Mouse (Mus musculus) hindbrain, embryonic 15.5 days (tissue): ENCODE data around the gene Ptprb. TPM values are rescaled to one million over a fixed set of nuclear protein-coding genes. Genes with fewer than 3 reads are reported as not detected.
A peak's percentile ranks its signal among the peaks of the same experiment; 100 is the strongest.

Experiments
- ATAC-seq: fragments of 200-750 bp; cut with Nextera tagmentation; 2 replicates; pipeline ENCODE4 v1.8.0; 2017; ENCODE audit warnings: low read depth, moderate number of reproducible peaks, moderate TSS enrichment; ENCODE audit not compliant: low FRiP score
- H3K27ac ChIP-seq: fragments of 300-500 bp; sonication (generic); replicated peaks from 2 replicates; pipeline ENCODE4 v1.5.1; 2015; ENCODE audit warnings: mild to moderate bottlenecking, inconsistent platforms
- H3K27me3 ChIP-seq: fragments of 300-500 bp; sonication (generic); 2 replicates; pipeline ENCODE4 v1.6.1; 2015; ENCODE audit warnings: control low read depth, inconsistent platforms
- H3K36me3 ChIP-seq: fragments of 300-500 bp; sonication (generic); 2 replicates; pipeline ENCODE4 v1.6.1; 2015; ENCODE audit warnings: control low read depth, inconsistent platforms
- H3K4me1 ChIP-seq: fragments of 300-500 bp; sonication (generic); replicated peaks from 2 replicates; pipeline ENCODE4 v1.6.1; 2015; ENCODE audit warnings: control low read depth, inconsistent platforms
- H3K4me2 ChIP-seq: fragments of 300-500 bp; sonication (generic); 2 replicates; pipeline ENCODE4 v1.6.1; 2015; ENCODE audit warnings: moderate library complexity, mild to moderate bottlenecking, inconsistent platforms
- H3K4me3 ChIP-seq: fragments of 300-500 bp; sonication (generic); 2 replicates; pipeline ENCODE4 v1.5.1; 2015; ENCODE audit warnings: mild to moderate bottlenecking, inconsistent platforms
- H3K9ac ChIP-seq: fragments of 300-500 bp; sonication (generic); 2 replicates; pipeline ENCODE4 v1.6.1; 2015; ENCODE audit warnings: inconsistent platforms
- H3K9me3 ChIP-seq: fragments of 300-500 bp; sonication (generic); 2 replicates; pipeline ENCODE4 v1.6.1; 2016; ENCODE audit warnings: control low read depth, inconsistent platforms
- WGBS: fragments of 180-500 bp; shearing (Covaris S2); methylation state at CpG from one replicate; pipeline ENCODE4 v1.1.7; 2015; 5-methylcytosine and 5-hydroxymethylcytosine counted together
- polyA plus RNA-seq: library from polyadenylated mRNA; unstranded; fragments of >200 nt; fragmentation: Nextera tagmentation; extraction: Ambion mirVana; gene quantifications from 2 replicates; pipeline ENCODE4 v1.2.1, GENCODE M21; 2015

Ptprb gene
- polyA plus RNA-seq, 1 experiment from 2014 or later: 3.9 TPM

DNA sequence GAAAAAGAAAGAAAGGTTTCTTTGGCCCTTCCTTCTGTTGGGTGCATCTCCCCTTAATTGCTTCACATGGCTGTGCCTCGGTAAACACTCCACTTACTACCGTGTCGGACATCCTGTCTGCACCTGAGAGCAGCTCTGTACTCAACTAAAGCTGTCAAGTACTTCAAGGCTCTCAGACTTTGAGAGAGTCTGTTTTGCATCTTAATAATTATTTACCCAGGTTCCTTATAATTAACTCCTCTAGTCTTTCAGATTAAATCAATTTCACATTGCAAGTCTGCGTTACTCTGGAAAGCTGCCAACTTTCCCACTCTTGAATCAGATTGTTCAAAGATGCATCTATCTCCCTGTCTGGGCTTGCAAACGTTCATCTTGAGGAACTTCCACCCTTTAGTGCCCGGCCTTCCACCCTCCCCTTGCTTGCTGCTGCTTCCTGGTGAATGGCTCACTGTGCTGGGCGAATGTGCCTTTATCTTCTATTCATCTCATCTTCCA lies 111.1 kb downstream of the Ptprb start:
- Histone ChIP-seq H3K27me3 (no peaks in the 10 kb centered on the region), H3K9ac (no peak overlapping the region), H3K4me1 (peaks cover 8% of the 10 kb centered on the region), H3K4me3 (no peak overlapping the region), H3K9me3 (no peaks in the 10 kb centered on the region), H3K27ac (no peak overlapping the region), H3K4me2 (no peak overlapping the region), H3K36me3 (no peaks in the 10 kb centered on the region)
- no peak; the same call in 1 of the 2 replicates for ATAC-seq
- 25% methylated on average over 7 of the region's 7 CpGs for WGBS

DNA sequence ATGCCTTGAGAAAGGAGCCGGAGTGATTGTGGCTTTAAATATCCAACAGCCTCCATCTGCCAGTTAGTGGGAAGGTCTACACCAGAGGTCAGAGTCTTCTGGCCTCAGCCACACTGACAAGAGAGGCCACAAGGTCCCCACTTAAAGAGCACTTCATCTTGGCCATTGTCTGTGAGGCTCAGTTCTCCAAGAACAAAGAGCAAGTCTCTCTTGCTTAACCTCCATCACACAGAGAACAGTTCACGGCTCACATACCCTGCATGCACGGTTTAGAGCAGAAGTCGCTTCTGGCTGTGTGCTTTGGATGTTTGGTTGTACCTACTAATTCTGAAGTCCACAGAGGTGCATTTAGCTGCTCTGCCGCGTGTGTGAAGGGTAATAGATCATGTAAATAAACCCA lies 113.5 kb downstream of the Ptprb start:
- Histone ChIP-seq H3K36me3 (no peaks in the 10 kb centered on the region), H3K4me2 (no peak overlapping the region), H3K4me1 (peaks cover 8% of the 10 kb centered on the region), H3K27me3 (no peaks in the 10 kb centered on the region), H3K9ac (no peak overlapping the region), H3K27ac (0 out of 2 replicates have a peak overlapping the region, but pooled peaks have one; percentile 1), H3K9me3 (no peaks in the 10 kb centered on the region), H3K4me3 (no peak overlapping the region)
- ATAC-seq: no peak
- 23% methylated on average over 6 of the region's 6 CpGs for WGBS

GRCm38 (mm10) chr10:116393790-116394475 lies 118.6 kb downstream of the Ptprb start:
- no peak overlapping the region for H3K4me3 ChIP-seq
- no peaks in the 10 kb centered on the region for H3K4me1 ChIP-seq
- no peaks in the 10 kb centered on the region for H3K9me3 ChIP-seq
- H3K9ac ChIP-seq: no peak overlapping the region
- no peak for ATAC-seq
- 70% methylated on average over 9 of the region's 9 CpGs for whole genome bisulfite sequencing
- H3K4me2 ChIP-seq: no peak overlapping the region
- H3K27me3 ChIP-seq: no peaks in the 10 kb centered on the region
- H3K36me3 ChIP-seq: no peaks in the 10 kb centered on the region
- no peak overlapping the region for H3K27ac ChIP-seq

- Histone ChIP-seq H3K27me3 (no peaks in the 10 kb centered on the region), H3K4me3 (no peak overlapping the region), H3K4me1 (no peaks in the 10 kb centered on the region), H3K36me3 (no peaks in the 10 kb centered on the region), H3K27ac (no peak overlapping the region), H3K4me2 (no peak overlapping the region), H3K9ac (no peak overlapping the region), H3K9me3 (no peaks in the 10 kb centered on the region)
- no peak for ATAC-seq
- WGBS: 44% methylated on average over 4 of the region's 4 CpGs
These were observed 119.3 kb downstream of the Ptprb start for GRCm38 (mm10) chr10:116394585-116394984.

DNA sequence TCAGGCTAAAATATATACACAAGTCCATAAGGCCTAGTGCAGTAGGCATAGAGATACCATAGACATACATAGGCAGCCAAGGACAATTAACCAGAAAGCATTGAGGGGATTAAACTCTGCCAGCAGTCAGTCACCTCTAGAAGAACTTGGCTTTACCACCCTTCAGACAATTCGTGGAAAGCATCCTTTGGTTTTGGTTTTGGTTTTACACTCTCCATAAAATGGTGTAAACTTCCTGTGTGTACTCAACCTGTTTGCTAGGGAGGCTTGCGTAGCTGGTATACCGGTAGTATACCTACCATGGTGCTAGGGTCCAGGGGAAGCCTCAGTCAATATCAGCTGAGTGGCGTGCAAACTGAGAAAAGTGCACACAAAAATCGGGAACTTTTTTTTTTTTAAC lies 121.0 kb downstream of the Ptprb start:
- no peaks in the 10 kb centered on the region for H3K36me3 ChIP-seq
- no peaks in the 10 kb centered on the region for H3K27me3 ChIP-seq
- 84% methylated on average over 5 of the region's 5 CpGs for WGBS
- no peak overlapping the region for H3K9ac ChIP-seq
- no peak overlapping the region for H3K4me3 ChIP-seq
- no peaks in the 10 kb centered on the region for H3K9me3 ChIP-seq
- ATAC-seq: no peak
- H3K4me2 ChIP-seq: no peak overlapping the region
- H3K27ac ChIP-seq: no peak overlapping the region
- H3K4me1 ChIP-seq: no peaks in the 10 kb centered on the region

DNA sequence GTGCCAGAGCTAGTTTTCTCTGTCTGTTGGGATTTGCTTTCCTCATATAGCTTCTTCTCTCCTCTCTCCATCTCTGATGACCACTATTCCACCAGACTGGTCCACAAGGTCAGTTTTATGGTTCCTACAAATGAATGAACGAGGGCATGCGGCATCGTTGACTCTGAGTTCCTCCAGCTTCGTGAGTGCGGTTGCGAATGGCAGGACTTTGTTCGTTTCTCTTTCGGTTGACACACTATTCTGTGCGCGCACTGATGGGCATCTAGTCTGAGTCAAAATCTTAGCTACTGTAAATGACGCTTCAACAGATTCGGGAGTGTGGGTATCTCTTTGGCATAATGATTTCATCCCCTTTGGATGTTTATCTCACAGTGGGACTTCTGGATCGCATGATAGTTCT lies 121.6 kb downstream of the Ptprb start:
- H3K9ac ChIP-seq: no peak overlapping the region
- no peaks in the 10 kb centered on the region for H3K4me1 ChIP-seq
- 89% methylated on average over 13 of the region's 13 CpGs for WGBS
- no peaks in the 10 kb centered on the region for H3K36me3 ChIP-seq
- no peak overlapping the region for H3K27ac ChIP-seq
- no peaks in the 10 kb centered on the region for H3K9me3 ChIP-seq
- no peak for ATAC-seq
- H3K4me2 ChIP-seq: no peak overlapping the region
- H3K27me3 ChIP-seq: no peaks in the 10 kb centered on the region
- no peak overlapping the region for H3K4me3 ChIP-seq

- whole genome bisulfite sequencing: 32% methylated on average over 14 of the region's 14 CpGs
- no peaks in the 10 kb centered on the region for H3K4me1 ChIP-seq
- H3K27ac ChIP-seq: no peak overlapping the region
- no peak overlapping the region for H3K4me3 ChIP-seq
- H3K9me3 ChIP-seq: no peaks in the 10 kb centered on the region
- H3K9ac ChIP-seq: no peak overlapping the region
- H3K36me3 ChIP-seq: no peaks in the 10 kb centered on the region
- H3K4me2 ChIP-seq: peak overlapping the region; percentile 44
- no peaks in the 10 kb centered on the region for H3K27me3 ChIP-seq
- ATAC-seq: no peak
These were observed 122.2 kb downstream of the Ptprb start for GRCm38 (mm10) chr10:116397573-116397972.

GRCm38 (mm10) chr10:116397973-116398372 lies 122.7 kb downstream of the Ptprb start:
- 54% methylated on average over 12 of the region's 12 CpGs for WGBS
- Histone ChIP-seq H3K9ac (no peak overlapping the region), H3K9me3 (no peaks in the 10 kb centered on the region), H3K36me3 (no peaks in the 10 kb centered on the region), H3K4me3 (no peak overlapping the region), H3K27me3 (no peaks in the 10 kb centered on the region), H3K4me1 (no peaks in the 10 kb centered on the region), H3K4me2 (peak overlapping the region; percentile 44), H3K27ac (no peak overlapping the region)
- peak; percentile 42; the same call in 1 of the 2 replicates for ATAC-seq

GRCm38 (mm10) chr10:116402742-116403425 lies 127.6 kb downstream of the Ptprb start:
- Histone ChIP-seq H3K27me3 (no peaks in the 10 kb centered on the region), H3K4me1 (0 out of 2 replicates have a peak, but pooled peaks cover under 1% of the 10 kb centered on the region), H3K36me3 (no peaks in the 10 kb centered on the region), H3K9me3 (no peaks in the 10 kb centered on the region), H3K9ac (no peak overlapping the region), H3K4me3 (no peak overlapping the region), H3K27ac (no peak overlapping the region), H3K4me2 (no peak overlapping the region)
- 90% methylated on average over 6 of the region's 6 CpGs for WGBS
- no peak for ATAC-seq

DNA sequence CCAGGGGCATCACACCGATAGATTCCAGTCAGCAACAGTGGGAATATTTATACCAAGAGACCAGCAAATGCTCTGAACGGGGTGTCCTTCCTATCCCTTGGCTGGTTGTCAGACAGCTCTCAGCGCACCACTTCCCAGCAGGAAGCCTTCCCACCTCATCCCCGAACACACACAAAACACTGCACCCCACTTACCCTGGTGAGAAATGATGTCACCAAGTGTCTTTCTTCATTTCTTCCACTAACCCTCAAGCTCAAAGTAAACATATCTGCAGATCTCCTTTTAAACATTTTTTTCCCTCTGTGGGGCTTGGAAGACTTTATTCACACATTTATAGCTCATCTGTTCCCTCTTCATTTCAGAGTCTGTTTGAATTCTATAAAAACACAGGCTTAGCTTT lies 128.4 kb downstream of the Ptprb start:
- no peaks in the 10 kb centered on the region for H3K9me3 ChIP-seq
- H3K27me3 ChIP-seq: no peaks in the 10 kb centered on the region
- no peaks in the 10 kb centered on the region for H3K36me3 ChIP-seq
- H3K9ac ChIP-seq: no peak overlapping the region
- WGBS: 76% methylated on average over 4 of the region's 4 CpGs
- no peak overlapping the region for H3K4me3 ChIP-seq
- H3K4me1 ChIP-seq: 0 out of 2 replicates have a peak, but pooled peaks cover 3% of the 10 kb centered on the region
- ATAC-seq: no peak
- H3K4me2 ChIP-seq: no peak overlapping the region
- no peak overlapping the region for H3K27ac ChIP-seq

DNA sequence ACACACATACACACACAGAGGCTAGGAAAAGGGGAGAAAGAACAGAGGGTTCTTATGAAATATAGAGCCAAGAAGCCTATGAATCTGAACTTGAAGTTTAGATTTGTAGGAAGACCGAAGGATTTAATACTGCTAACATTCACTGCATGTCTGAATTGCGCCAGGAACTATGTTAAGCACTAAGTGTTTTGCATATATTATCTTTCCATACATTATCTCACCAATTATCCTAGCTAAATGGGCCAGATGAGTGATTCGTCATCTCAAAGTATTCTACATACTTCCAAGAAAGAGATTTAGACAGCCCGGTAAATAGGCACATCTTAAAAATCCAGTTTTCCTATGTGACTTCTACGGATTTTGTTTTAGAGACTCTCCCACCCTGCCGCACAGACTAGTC lies 129.7 kb downstream of the Ptprb start:
- 0 out of 2 replicates have a peak, but pooled peaks cover 3% of the 10 kb centered on the region for H3K4me1 ChIP-seq
- 94% methylated on average over 6 of the region's 6 CpGs for WGBS
- H3K9ac ChIP-seq: no peak overlapping the region
- no peak overlapping the region for H3K27ac ChIP-seq
- H3K4me2 ChIP-seq: no peak overlapping the region
- no peak overlapping the region for H3K4me3 ChIP-seq
- ATAC-seq: no peak
- no peaks in the 10 kb centered on the region for H3K9me3 ChIP-seq
- H3K27me3 ChIP-seq: no peaks in the 10 kb centered on the region
- no peaks in the 10 kb centered on the region for H3K36me3 ChIP-seq

DNA sequence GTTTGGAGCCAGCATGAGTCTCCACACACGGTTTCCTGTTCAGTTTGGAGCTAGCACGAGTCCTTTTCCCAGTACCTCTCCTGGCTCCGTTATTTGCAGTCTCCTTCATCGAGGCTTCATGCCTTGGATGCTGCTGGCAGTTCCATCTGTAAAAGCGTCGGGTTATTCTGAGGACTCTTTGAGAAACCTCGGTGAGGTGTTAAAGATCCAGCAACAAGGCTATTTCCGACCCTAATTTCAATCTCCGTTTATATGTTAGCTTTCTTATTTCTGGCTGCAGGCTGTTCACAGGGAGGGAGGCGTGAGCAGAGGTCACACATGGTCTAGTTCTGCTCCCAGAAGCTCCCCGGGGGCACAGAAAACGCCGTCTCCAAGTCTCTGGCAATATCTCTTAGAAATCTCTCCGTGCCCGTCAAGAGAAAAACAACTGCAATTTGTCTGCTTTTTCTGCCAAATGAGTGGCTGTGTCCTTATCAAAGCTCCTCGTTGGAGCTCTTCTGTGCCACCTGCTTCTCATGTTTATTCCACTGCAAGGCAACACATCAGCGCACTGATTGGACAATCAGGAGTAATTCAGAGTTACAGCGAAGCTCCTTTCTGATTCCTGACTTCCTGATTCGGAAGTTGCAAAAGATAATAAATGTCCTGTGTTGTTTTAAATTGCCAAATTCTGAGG lies 132.5 kb downstream of the Ptprb start:
- no peak overlapping the region for H3K4me3 ChIP-seq
- H3K27me3 ChIP-seq: no peaks in the 10 kb centered on the region
- 0 out of 2 replicates have a peak, but pooled peaks cover 3% of the 10 kb centered on the region for H3K4me1 ChIP-seq
- no peaks in the 10 kb centered on the region for H3K9me3 ChIP-seq
- no peak overlapping the region for H3K9ac ChIP-seq
- H3K27ac ChIP-seq: no peak overlapping the region
- no peak overlapping the region for H3K4me2 ChIP-seq
- no peak for ATAC-seq
- no peaks in the 10 kb centered on the region for H3K36me3 ChIP-seq
- 46% methylated on average over 19 of the region's 19 CpGs for WGBS
